Mouse (Mus musculus) heart, adult 18-20 months (tissue): ENCODE measurements around the gene Rgs7. TPM values are rescaled to one million over a fixed set of nuclear protein-coding genes. Genes with fewer than 3 reads are reported as not detected.
A peak's percentile ranks its signal among the peaks of the same experiment; 100 is the strongest.

ENCODE experiments used
- DNase-seq, 2 experiments: peaks; one replicate each; pipeline ENCODE4 v3.0.0; 2021 to 2022; ENCODE audit warnings: mixed read lengths in 1 of 2
- total RNA-seq, 2 experiments: library from RNA; stranded (reverse); gene quantifications; 2 replicates each; pipeline ENCODE4 v1.2.3; 2021

The Rgs7 gene
- total RNA-seq, 2 experiments from 2014 or later = 1.2 to 3.8 TPM

GRCm38 (mm10) chr1:175300895-175301294 lies 191.4 kb downstream of the Rgs7 start:
- DNase-seq = peak in 1 of 2 experiments; percentile 2

- DNase-seq = no peak
Observed at GRCm38 (mm10) chr1:175300404-175300803, 191.9 kb downstream of the Rgs7 start.

DNA sequence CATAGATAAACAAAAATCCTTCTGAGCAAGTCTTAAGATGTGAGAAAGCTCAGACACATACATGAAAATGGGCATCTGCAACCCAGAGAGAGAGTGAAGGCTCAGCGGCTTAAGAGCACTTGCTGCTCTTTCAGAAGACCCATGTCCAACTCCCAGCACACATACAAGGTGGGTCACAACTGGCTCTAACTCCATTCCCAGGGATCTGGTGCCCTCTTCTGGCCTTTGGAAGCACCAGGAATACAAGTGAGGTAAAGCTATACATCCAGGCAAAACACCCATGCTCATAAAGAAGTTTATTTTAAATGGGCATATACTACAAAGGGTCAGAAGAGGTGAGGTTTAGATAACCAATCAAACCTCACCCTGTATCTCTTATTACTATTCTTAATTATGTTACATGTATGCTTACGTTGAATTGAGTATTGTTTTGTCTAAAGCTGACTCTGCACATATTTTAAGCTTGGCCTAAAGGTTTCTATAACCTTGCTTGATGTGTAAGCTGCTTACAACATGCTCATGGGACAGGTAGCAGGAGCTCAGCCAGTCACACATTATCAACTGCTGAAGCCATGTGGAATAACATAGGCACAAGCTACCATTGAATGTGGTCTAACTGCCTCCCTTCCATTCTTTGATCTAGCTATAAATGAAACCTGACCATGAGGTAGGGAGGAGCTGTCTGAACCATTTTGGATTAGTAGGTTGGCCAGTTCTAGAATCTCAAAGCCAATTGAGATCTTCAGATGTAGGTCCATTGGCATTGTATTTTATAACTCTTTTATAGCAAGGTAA lies 192.5 kb downstream of the Rgs7 start:
- DNase-seq = no peak

- no peak for DNase-seq
Observed at GRCm38 (mm10) chr1:175296906-175297305, 195.4 kb downstream of the Rgs7 start.

GRCm38 (mm10) chr1:175290072-175290471 lies 202.2 kb downstream of the Rgs7 start:
- DNase-seq = no peak

- DNase-seq = no peak
Observed at GRCm38 (mm10) chr1:175262341-175262740, 230.0 kb downstream of the Rgs7 start.

- DNase-seq = no peak
Observed at GRCm38 (mm10) chr1:175259374-175259773, 232.9 kb downstream of the Rgs7 start.

- DNase-seq = no peak
Observed at GRCm38 (mm10) chr1:175255224-175255623, 237.1 kb downstream of the Rgs7 start.

- DNase-seq = no peak
Observed at GRCm38 (mm10) chr1:175254724-175255123, 237.6 kb downstream of the Rgs7 start.

- no peak for DNase-seq
Observed at GRCm38 (mm10) chr1:175242135-175242534, 250.2 kb downstream of the Rgs7 start.

DNA sequence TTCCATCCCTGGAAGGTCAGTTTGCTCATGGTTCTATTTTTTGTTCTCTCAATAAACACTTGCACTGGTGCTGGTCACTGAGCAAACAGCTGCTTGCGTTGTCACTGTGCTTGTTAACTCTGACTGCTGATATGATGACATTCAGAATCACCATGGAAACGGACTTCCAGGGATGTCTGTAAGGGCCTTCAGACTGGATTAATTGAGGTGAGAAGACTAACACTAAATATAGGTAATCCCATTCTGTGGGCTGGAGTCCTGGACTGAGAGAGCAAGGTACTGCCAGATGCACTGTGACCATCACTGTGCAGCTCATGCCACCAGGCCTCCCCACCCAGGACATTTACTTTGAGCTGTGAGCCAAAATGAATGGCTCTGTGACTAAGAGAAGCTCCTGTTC lies 252.2 kb downstream of the Rgs7 start:
- no peak for DNase-seq

DNA sequence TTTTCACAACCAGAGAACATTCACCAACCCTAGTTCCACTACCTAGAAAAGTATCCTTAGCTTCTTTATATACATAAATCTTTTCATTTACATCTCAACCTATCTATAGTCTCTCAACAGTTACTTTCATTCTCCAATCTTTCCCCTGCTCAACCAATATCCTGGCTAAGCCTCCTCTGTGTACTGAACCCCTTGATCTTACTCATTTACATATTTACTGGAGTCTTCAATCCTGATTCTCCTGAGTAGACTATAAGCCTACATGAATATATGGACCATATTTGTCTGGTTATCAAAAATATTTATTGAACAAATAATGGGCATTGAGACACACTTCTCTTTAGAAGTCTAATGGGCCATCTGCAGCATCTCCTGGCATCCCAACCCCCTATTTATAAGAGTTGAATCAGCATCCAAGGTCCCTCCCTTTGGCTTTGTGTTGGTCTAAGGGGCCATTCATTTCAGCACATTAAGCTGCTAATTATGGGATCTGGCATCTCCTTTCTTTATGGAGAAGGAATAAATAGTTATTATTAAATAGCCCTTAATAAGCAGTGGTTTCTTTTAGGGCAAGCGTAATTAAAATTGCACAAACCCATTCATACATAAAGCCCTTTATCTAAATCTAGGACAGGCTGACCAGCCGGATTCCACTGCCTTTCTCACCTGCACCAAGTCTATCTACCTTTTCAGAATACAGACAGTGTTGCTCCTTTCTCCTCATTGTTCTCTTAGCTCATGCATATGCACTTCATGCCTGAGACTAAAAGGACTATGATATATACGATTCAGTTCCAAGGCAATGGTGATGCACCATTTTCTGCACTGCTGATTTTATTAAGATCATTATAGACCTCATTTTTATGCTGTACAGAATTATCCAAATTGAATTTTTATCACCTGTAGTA lies 270.5 kb downstream of the Rgs7 start:
- no peak for DNase-seq

DNA sequence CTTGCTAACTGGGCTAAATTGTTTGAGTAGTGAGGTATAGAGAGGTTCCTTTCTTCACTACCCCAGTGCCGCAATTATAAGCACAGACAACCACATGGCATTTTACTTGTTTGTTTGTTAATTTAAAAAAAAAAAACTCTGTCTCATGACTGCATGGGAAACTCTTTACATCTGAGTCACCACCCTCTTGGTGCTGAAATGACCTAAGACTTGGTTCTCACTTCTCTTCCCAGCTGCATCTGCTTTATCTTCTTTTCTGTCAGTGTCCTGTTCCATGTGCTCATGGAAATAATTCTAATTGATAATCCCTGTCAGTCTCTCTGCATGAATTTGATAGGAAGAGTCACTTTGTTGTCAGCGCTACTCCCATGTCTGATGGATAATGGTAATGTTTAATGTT lies 272.7 kb downstream of the Rgs7 start:
- no peak for DNase-seq

GRCm38 (mm10) chr1:175207004-175207403 lies 285.3 kb downstream of the Rgs7 start:
- DNase-seq = no peak

GRCm38 (mm10) chr1:175205633-175206032 lies 286.7 kb downstream of the Rgs7 start:
- no peak for DNase-seq

DNA sequence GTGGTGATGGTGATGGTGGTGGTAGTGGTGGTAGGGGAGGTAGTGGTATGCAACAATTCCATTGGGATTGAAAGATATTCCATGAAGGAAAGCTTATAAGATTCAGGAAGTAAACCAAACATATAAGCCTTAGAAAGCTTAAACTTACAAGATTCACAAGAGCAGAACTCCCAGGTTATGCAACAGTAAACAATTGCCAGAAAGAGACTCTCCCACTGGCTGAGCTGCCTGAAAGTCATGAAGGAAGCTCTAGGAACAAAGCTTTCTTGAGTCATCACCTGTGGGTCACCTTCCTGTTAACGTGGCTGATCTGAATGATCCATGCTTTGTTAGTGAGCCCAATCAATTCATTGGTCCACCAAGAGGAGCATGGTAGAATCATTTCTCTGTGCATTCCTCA lies 288.8 kb downstream of the Rgs7 start:
- no peak for DNase-seq

DNA sequence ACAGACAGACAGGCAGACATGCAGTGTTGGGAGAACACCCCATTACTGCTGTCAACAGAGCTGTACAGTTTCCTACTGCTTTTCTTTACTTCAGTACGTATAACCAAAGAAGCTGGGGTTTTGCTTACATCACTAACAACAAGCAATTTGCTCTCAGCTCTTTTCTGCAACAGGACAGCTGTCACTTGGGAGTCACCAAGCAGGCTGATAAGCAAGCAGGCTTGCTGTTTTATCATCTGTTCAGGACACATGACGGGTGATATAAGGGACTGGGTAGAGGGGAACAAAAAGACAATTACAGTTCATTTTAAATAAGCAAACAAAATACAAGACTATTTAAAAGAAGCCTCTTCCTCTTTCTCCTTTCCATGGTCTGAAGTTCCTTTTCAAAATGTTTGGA lies 289.4 kb downstream of the Rgs7 start:
- DNase-seq = no peak

DNA sequence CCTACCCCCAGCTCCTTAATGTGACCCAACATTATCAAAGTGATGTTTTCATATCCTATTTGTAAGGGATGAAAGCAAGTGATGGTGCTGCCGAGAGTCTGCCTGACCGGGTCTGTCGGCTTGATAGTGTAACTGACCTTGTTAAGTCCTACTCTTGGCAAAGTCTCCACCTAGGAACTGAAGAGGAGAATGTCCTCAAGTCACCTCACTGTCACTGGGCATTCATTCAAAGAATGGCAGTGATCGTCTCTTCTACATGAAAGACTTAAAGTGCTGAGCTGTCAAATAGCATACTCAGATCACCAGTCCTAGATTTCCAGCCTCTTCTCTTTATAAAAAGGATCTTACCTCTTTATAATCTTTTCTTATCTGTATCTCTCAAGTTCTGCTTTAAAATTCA lies 293.4 kb downstream of the Rgs7 start:
- peak; percentile 5 to 8 for DNase-seq

DNA sequence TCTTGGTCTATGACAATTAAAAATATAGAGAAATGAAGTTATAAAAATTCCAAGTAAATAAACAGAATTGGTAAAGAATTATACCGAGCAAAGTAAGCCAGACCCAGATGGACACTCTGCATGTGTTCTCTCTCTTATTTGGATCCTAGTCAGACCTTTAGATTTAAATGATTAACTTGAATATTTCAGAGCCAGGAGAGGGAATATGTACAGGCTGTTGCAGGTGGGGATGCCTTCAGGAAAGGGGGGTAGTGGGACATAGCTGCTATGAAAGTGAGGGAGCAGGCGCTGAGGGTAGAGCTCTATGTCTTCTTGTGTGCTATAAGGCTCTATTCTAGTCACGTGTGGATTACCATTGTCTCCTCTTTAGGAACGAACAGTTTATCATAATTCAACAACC lies 296.5 kb downstream of the Rgs7 start:
- DNase-seq = no peak

DNA sequence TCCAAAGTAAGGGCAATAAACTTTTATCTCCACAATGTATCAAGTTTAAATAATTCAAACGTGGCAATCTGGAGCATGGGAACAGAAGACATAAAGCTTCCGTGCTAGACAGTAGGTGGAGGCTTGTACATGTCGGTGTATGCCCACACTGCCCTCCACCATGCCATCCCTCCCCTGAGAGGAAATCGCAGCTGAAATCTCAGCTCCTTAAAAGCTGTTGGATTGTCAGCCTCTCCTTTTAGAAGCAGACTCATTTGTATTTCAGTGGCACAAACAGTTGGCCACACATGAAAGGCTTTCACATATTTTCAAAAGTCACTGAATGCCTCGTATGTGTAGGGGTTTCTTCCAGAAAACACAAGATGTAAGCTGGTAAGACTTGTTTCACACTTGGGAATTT lies 304.1 kb downstream of the Rgs7 start:
- DNase-seq = no peak

DNA sequence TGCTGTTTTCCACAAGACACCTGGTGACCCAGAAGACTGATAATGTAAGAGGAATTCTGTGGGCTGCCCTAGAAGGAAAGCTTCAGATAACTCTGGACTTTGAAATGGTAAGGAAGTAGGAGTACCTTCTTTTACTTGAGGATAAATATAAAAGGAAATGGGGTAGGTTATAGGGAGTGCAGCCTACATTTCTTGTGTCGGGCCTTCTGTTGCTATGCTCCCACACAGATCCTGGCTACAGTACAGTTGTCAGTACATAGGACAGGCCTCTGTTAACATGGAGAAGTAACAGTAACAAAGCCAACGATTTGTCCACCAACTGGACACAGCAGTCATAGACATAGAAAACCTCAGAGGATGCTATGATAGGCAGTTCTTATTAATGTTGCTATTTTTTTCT lies 307.1 kb downstream of the Rgs7 start:
- no peak for DNase-seq

DNA sequence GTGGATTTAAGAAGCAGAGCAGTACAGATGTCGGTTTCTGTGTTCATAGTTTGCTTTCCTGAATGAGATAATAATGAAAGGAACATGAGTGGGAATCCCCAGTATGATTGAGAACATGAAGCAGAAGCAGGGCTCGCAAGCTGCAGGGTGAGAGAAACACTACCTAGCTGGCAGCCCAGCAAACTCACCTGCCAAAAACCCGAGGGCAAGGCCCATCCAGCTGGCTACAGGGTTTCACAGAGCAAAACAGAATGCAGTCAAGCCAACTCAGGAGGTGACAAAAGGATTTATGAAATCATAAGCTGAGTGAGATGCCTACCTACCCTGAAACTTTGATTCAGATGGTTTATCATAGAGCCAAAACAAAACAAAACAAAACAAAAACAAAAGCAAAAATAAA lies 307.6 kb downstream of the Rgs7 start:
- no peak for DNase-seq

DNA sequence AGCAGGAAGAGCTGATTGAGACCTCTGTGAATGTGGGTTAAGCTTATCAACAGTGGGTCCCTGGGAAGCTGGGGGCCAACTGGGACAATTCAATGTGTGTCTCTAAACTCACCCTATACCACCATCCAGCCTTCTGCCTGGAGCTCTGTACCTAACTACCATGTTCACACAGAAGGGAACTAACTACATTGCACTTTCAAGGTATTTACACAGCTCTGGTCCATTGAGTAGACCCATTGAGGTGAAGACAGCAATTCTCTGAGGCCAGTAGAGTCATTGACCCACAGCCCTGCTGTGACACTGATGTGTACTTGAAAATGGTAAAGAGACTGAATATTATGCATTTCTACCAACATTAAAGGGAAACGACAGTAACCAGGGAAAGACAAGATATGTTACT lies 313.6 kb downstream of the Rgs7 start:
- no peak for DNase-seq
